Mouse (Mus musculus) heart, postnatal 0 days (tissue): ENCODE data around the gene Mus81. TPM values are rescaled to one million over a fixed set of nuclear protein-coding genes. Genes with fewer than 3 reads are reported as not detected.

ENCODE experiments used
- ATAC-seq: fragments of 200-750 bp; cut with Nextera tagmentation; 2 replicates; pipeline ENCODE4 v1.8.0; 2017; ENCODE audit warnings: low read depth, moderate number of reproducible peaks, moderate library complexity; ENCODE audit not compliant: insufficient read depth
- DNase-seq: peaks from one replicate; pipeline ENCODE4 v3.0.0-alpha.2; 2016; ENCODE audit warnings: low spot score
- H3K27ac ChIP-seq: fragments of 300-500 bp; sonication (generic); 2 replicates; pipeline ENCODE4 v1.5.1; 2014; ENCODE audit warnings: low read depth, mild to moderate bottlenecking
- H3K27me3 ChIP-seq: fragments of 300-500 bp; sonication (generic); 2 replicates; pipeline ENCODE4 v1.6.1; 2014; ENCODE audit warnings: low read length, mixed read lengths; ENCODE audit not compliant: control insufficient read depth, insufficient read depth
- H3K36me3 ChIP-seq: fragments of 300-500 bp; sonication (generic); replicated peaks from 2 replicates; pipeline ENCODE4 v1.6.1; 2014; ENCODE audit warnings: low read length, mixed read lengths; ENCODE audit not compliant: control insufficient read depth, insufficient read depth
- H3K4me1 ChIP-seq: fragments of 300-500 bp; sonication (generic); 2 replicates; pipeline ENCODE4 v1.6.1; 2014; ENCODE audit warnings: antibody characterized with exemption; ENCODE audit not compliant: control insufficient read depth, insufficient read depth
- H3K4me2 ChIP-seq: fragments of 300-500 bp; sonication (generic); 2 replicates; pipeline ENCODE4 v1.6.1; 2014; ENCODE audit warnings: low read depth, mild to moderate bottlenecking, low read length, moderate library complexity
- H3K4me3 ChIP-seq: fragments of 300-500 bp; sonication (generic); 2 replicates; pipeline ENCODE4 v1.5.1; 2014; ENCODE audit warnings: low read depth, low read length
- H3K9ac ChIP-seq: fragments of 300-500 bp; sonication (generic); replicated peaks from 2 replicates; pipeline ENCODE4 v1.6.1; 2014; ENCODE audit warnings: low read depth, low read length, mixed read lengths
- H3K9me3 ChIP-seq: fragments of 300-500 bp; sonication (generic); replicated peaks from 2 replicates; pipeline ENCODE4 v1.6.1; 2016; ENCODE audit warnings: low read length; ENCODE audit not compliant: control insufficient read depth
- CTCF ChIP-seq: IDR thresholded peaks from 2 replicates; pipeline ENCODE4 v1.5.1; 2016; ENCODE audit warnings: antibody characterized with exemption, control low read depth, low read depth
- EP300 ChIP-seq: IDR thresholded peaks from 2 replicates; pipeline ENCODE4 v1.6.1; 2016; ENCODE audit warnings: antibody characterized with exemption, low read depth
- WGBS: fragments of 180-500 bp; shearing (Covaris S2); extraction: QIAGEN DNeasy Blood & Tissue Kit; methylation state at CpG from one replicate; pipeline ENCODE4 v1.1.7; 2014; 5-methylcytosine and 5-hydroxymethylcytosine counted together
- polyA plus RNA-seq: library from polyadenylated mRNA; unstranded; fragments of >200 nt; fragmentation: Nextera tagmentation; extraction: Ambion mirVana; gene quantifications from 2 replicates; pipeline ENCODE4 v1.2.1, GENCODE M21; 2015
- total RNA-seq: library from RNA; depleted of rRNA; stranded (reverse); fragments of >200 nt; gene quantifications from 2 replicates; pipeline ENCODE4 v1.2.3, GENCODE M21; 2014; ENCODE audit warnings: low replicate concordance; rRNA removed

The Mus81 gene
- total and polyA plus RNA-seq, 2 experiments from 2014 or later: 36.8 to 45.8 TPM

GRCm38 (mm10) chr19:5445747-5446146 lies 42.5 kb downstream of the Mus81 start:
- Histone ChIP-seq H3K27me3 (peaks cover 32% of the 10 kb centered on the region), H3K9ac (no peak overlapping the region), H3K4me3 (no peak overlapping the region), H3K36me3 (no peaks in the 10 kb centered on the region), H3K9me3 (no peaks in the 10 kb centered on the region), H3K4me2 (no peak overlapping the region), H3K27ac (no peak overlapping the region), H3K4me1 (peaks cover 16% of the 10 kb centered on the region; the same call in 1 of the 2 replicates)
- WGBS: 91% methylated on average over 5 of the region's 5 CpGs
- no peak for TF ChIP-seq CTCF
- no peak for TF ChIP-seq EP300
- ATAC-seq: no peak
- DNase-seq: no peak

- Histone ChIP-seq H3K27ac (no peak overlapping the region), H3K4me2 (no peak overlapping the region), H3K9ac (no peak overlapping the region), H3K9me3 (0 out of 2 replicates have a peak, but pooled peaks cover 6% of the 10 kb centered on the region), H3K4me1 (peaks cover 16% of the 10 kb centered on the region; the same call in 1 of the 2 replicates), H3K36me3 (no peaks in the 10 kb centered on the region), H3K27me3 (peaks cover 30% of the 10 kb centered on the region), H3K4me3 (no peak overlapping the region)
- DNase-seq: no peak
- no peak for ATAC-seq
- 51% methylated on average over 7 of the region's 7 CpGs for WGBS
- TF ChIP-seq EP300: no peak
- no peak for TF ChIP-seq CTCF
Measured at GRCm38 (mm10) chr19:5444954-5445353, 43.2 kb downstream of the Mus81 start.

GRCm38 (mm10) chr19:5444371-5444908 lies 43.8 kb downstream of the Mus81 start:
- no peak overlapping the region for H3K27ac ChIP-seq
- no peak overlapping the region for H3K9ac ChIP-seq
- H3K27me3 ChIP-seq: peaks cover 26% of the 10 kb centered on the region
- DNase-seq (no peak), ATAC-seq (no peak)
- H3K36me3 ChIP-seq: no peaks in the 10 kb centered on the region
- 0 out of 2 replicates have a peak, but pooled peaks cover 8% of the 10 kb centered on the region for H3K9me3 ChIP-seq
- WGBS: 55% methylated on average over 9 of the region's 9 CpGs
- no peak overlapping the region for H3K4me3 ChIP-seq
- no peak overlapping the region for H3K4me2 ChIP-seq
- no peak for TF ChIP-seq EP300
- H3K4me1 ChIP-seq: peaks cover 16% of the 10 kb centered on the region; the same call in 1 of the 2 replicates

- peaks cover 9% of the 10 kb centered on the region for H3K4me1 ChIP-seq
- peak overlapping the region; percentile 69; the same call in 1 of the 2 replicates for H3K27ac ChIP-seq
- no peak for ATAC-seq
- no peak overlapping the region for H3K9ac ChIP-seq
- H3K4me2 ChIP-seq: peak overlapping the region; percentile 73
- H3K9me3 ChIP-seq: no peaks in the 10 kb centered on the region
- TF ChIP-seq EP300 (no peak), CTCF (no peak)
- DNase-seq: no peak
- no peak overlapping the region for H3K4me3 ChIP-seq
- WGBS: 41% methylated on average over 7 of the region's 7 CpGs
- H3K36me3 ChIP-seq: no peaks in the 10 kb centered on the region
- H3K27me3 ChIP-seq: no peaks in the 10 kb centered on the region
Measured at GRCm38 (mm10) chr19:5433951-5434350, 54.3 kb downstream of the Mus81 start.

- ATAC-seq: peak; percentile 74
- TF ChIP-seq CTCF (peak; percentile 60), EP300 (no peak)
- Histone ChIP-seq H3K27me3 (no peaks in the 10 kb centered on the region), H3K4me1 (peaks cover 9% of the 10 kb centered on the region), H3K9ac (peak overlapping the region; percentile 52), H3K4me3 (peak overlapping the region; percentile 37), H3K9me3 (no peaks in the 10 kb centered on the region), H3K4me2 (peak overlapping the region; percentile 73), H3K36me3 (no peaks in the 10 kb centered on the region), H3K27ac (peak overlapping the region; percentile 69)
- peak; percentile 85 for DNase-seq
- WGBS: 4% methylated on average over 16 of the region's 16 CpGs
Measured at GRCm38 (mm10) chr19:5432992-5433852, 55.0 kb downstream of the Mus81 start.

Other genes with a start within 250 kb of the Mus81 start
- 11.3 and 45.7 TPM in 2 replicates for gene Pacs1, start 215.3 kb downstream of the Mus81 start, total RNA-seq
- gene Pacs1, start 215.3 kb downstream of the Mus81 start, polyA plus RNA-seq: 7.2 and 7.4 TPM in 2 replicates
- gene Sf3b2, start 192.9 kb downstream of the Mus81 start, total RNA-seq: 132 and 175 TPM in 2 replicates
- gene Sf3b2, start 192.9 kb downstream of the Mus81 start, polyA plus RNA-seq: 158 and 159 TPM in 2 replicates
- gene Gal3st3, start 190.1 kb downstream of the Mus81 start, total RNA-seq: 4.0 and 13.3 TPM in 2 replicates
- gene Gal3st3, start 190.1 kb downstream of the Mus81 start, polyA plus RNA-seq: 5.1 and 6.8 TPM in 2 replicates
- gene Catsper1, start 152.7 kb downstream of the Mus81 start, total RNA-seq: not detected in 2 replicates
- gene Catsper1, start 152.7 kb downstream of the Mus81 start, polyA plus RNA-seq: not detected in 2 replicates
- gene Cst6, start 138.8 kb downstream of the Mus81 start, total RNA-seq: 0.89 and 0.99 TPM in 2 replicates
- gene Cst6, start 138.8 kb downstream of the Mus81 start, polyA plus RNA-seq: 2.3 and 3.0 TPM in 2 replicates
- gene Eif1ad, start 121.7 kb downstream of the Mus81 start, total RNA-seq: 37.9 and 40.6 TPM in 2 replicates
- 33.5 and 37.5 TPM in 2 replicates for gene Eif1ad, start 121.7 kb downstream of the Mus81 start, polyA plus RNA-seq
- 120 and 143 TPM in 2 replicates for gene Banf1, start 121.2 kb downstream of the Mus81 start, total RNA-seq
- gene Banf1, start 121.2 kb downstream of the Mus81 start, polyA plus RNA-seq: 340 and 356 TPM in 2 replicates
- gene Sart1, start 99.7 kb downstream of the Mus81 start, total RNA-seq: 4.4 and 39.0 TPM in 2 replicates
- 26.4 and 26.9 TPM in 2 replicates for gene Sart1, start 99.7 kb downstream of the Mus81 start, polyA plus RNA-seq
- 0.31 and 3.5 TPM in 2 replicates for gene Tsga10ip, start 85.9 kb downstream of the Mus81 start, total RNA-seq
- gene Tsga10ip, start 85.9 kb downstream of the Mus81 start, polyA plus RNA-seq: 2.5 and 3.5 TPM in 2 replicates
- 169 and 171 TPM in 2 replicates for gene Drap1, start 63.4 kb downstream of the Mus81 start, total RNA-seq
- gene Drap1, start 63.4 kb downstream of the Mus81 start, polyA plus RNA-seq: 328 and 338 TPM in 2 replicates
- gene AI837181, start 63.3 kb downstream of the Mus81 start, total RNA-seq: 47.4 and 59.1 TPM in 2 replicates
- 38.1 and 40.5 TPM in 2 replicates for gene AI837181, start 63.3 kb downstream of the Mus81 start, polyA plus RNA-seq
- gene Fosl1, start 40.9 kb downstream of the Mus81 start, total RNA-seq: not detected in 2 replicates
- 0.12 TPM in 1 of 2 replicates, not detected in the other for gene Fosl1, start 40.9 kb downstream of the Mus81 start, polyA plus RNA-seq
- 9.2 and 11.3 TPM in 2 replicates for gene Ccdc85b, start 30.5 kb downstream of the Mus81 start, total RNA-seq
- 10.2 and 10.6 TPM in 2 replicates for gene Ccdc85b, start 30.5 kb downstream of the Mus81 start, polyA plus RNA-seq
- 81.6 and 86.4 TPM in 2 replicates for gene Fibp, start 27.8 kb downstream of the Mus81 start, total RNA-seq
- gene Fibp, start 27.8 kb downstream of the Mus81 start, polyA plus RNA-seq: 142 and 146 TPM in 2 replicates
- not detected in 2 replicates for gene Ctsw, start 19.9 kb downstream of the Mus81 start, total RNA-seq
- gene Ctsw, start 19.9 kb downstream of the Mus81 start, polyA plus RNA-seq: 0.42 and 0.73 TPM in 2 replicates
- gene Efemp2, start 14.4 kb downstream of the Mus81 start, total RNA-seq: 46.8 and 52.7 TPM in 2 replicates
- gene Efemp2, start 14.4 kb downstream of the Mus81 start, polyA plus RNA-seq: 32.2 and 34.1 TPM in 2 replicates
- gene Cfl1, start 2.1 kb upstream of the Mus81 start, total RNA-seq: 448 and 685 TPM in 2 replicates
- gene Cfl1, start 2.1 kb upstream of the Mus81 start, polyA plus RNA-seq: 948 and 963 TPM in 2 replicates
- gene 1700020D05Rik, start 15.4 kb upstream of the Mus81 start, total RNA-seq: not detected in 2 replicates
- gene 1700020D05Rik, start 15.4 kb upstream of the Mus81 start, polyA plus RNA-seq: not detected in 2 replicates
- 8.6 and 22.6 TPM in 2 replicates for gene Snx32, start 22.1 kb upstream of the Mus81 start, total RNA-seq
- 9.1 and 9.3 TPM in 2 replicates for gene Snx32, start 22.1 kb upstream of the Mus81 start, polyA plus RNA-seq
- gene Ovol1, start 72.2 kb upstream of the Mus81 start, total RNA-seq: not detected in 2 replicates
- 0.05 TPM in 1 of 2 replicates, not detected in the other for gene Ovol1, start 72.2 kb upstream of the Mus81 start, polyA plus RNA-seq
- gene Ap5b1, start 79.6 kb upstream of the Mus81 start, total RNA-seq: 5.8 and 12.9 TPM in 2 replicates
- gene Ap5b1, start 79.6 kb upstream of the Mus81 start, polyA plus RNA-seq: 1.7 and 2.0 TPM in 2 replicates
- gene Rnaseh2c, start 113.5 kb upstream of the Mus81 start, total RNA-seq: 42.4 and 57.6 TPM in 2 replicates
- gene Rnaseh2c, start 113.5 kb upstream of the Mus81 start, polyA plus RNA-seq: 50.7 and 51.8 TPM in 2 replicates
- 55.4 and 164 TPM in 2 replicates for gene Kat5, start 121.8 kb upstream of the Mus81 start, total RNA-seq
- 27.0 and 29.7 TPM in 2 replicates for gene Kat5, start 121.8 kb upstream of the Mus81 start, polyA plus RNA-seq
- gene Rela, start 149.1 kb upstream of the Mus81 start, total RNA-seq: 26.3 and 49.5 TPM in 2 replicates
- 22.9 and 23.6 TPM in 2 replicates for gene Rela, start 149.1 kb upstream of the Mus81 start, polyA plus RNA-seq
- 33.2 and 37.8 TPM in 2 replicates for gene Sipa1, start 175.3 kb upstream of the Mus81 start, total RNA-seq
- gene Sipa1, start 175.3 kb upstream of the Mus81 start, polyA plus RNA-seq: 12.3 and 14.0 TPM in 2 replicates
- 43.5 and 51.5 TPM in 2 replicates for gene Map3k11, start 200.3 kb upstream of the Mus81 start, total RNA-seq
- gene Map3k11, start 200.3 kb upstream of the Mus81 start, polyA plus RNA-seq: 16.3 and 17.0 TPM in 2 replicates
- 27.0 and 35.9 TPM in 2 replicates for gene Pcnx3, start 200.5 kb upstream of the Mus81 start, total RNA-seq
- 6.1 and 6.7 TPM in 2 replicates for gene Pcnx3, start 200.5 kb upstream of the Mus81 start, polyA plus RNA-seq
- gene Kcnk7, start 216.0 kb upstream of the Mus81 start, total RNA-seq: not detected in 2 replicates
- 0.30 and 0.34 TPM in 2 replicates for gene Kcnk7, start 216.0 kb upstream of the Mus81 start, polyA plus RNA-seq
- 113 and 118 TPM in 2 replicates for gene Ehbp1l1, start 237.9 kb upstream of the Mus81 start, total RNA-seq
- 86.5 and 111 TPM in 2 replicates for gene Ehbp1l1, start 237.9 kb upstream of the Mus81 start, polyA plus RNA-seq
- 118 and 140 TPM in 2 replicates for gene Fam89b, start 241.3 kb upstream of the Mus81 start, total RNA-seq
- 74.8 and 76.6 TPM in 2 replicates for gene Fam89b, start 241.3 kb upstream of the Mus81 start, polyA plus RNA-seq